Comparison of ENCODE assay signal across 27 mouse cellular contexts in genomic region chr16:12012747-12013146, GRCm38 (mm10). TPM values are rescaled to one million over a fixed set of nuclear protein-coding genes. Genes with fewer than 3 reads are reported as not detected.
DNase-seq lines count a peak whose midpoint lies in the region; ATAC-seq and TF ChIP-seq lines count a peak whose summit lies in the region.
"Had no signal": no experiment of that assay in that cellular context is flagged by ENCODE, and none has a peak within 500 bp of the region (broad histone marks: within the 10 kb centered on the region; RNA-seq: fewer than 3 reads in every experiment).

No protein-coding gene starts in this region.

- H3K4me3 ChIP-seq in heart, adult 2 months, result no peak overlapping the region
- no peak overlapping the region for H3K4me3 ChIP-seq in limb, embryonic 14.5 days (replicated peaks; ENCODE audit: low read length)
- H3K4me3 ChIP-seq in limb, embryonic 10.5 days, result no peak overlapping the region
- no peak overlapping the region for H3K4me3 ChIP-seq in lung, embryonic 16.5 days (ENCODE audit: low read length)
- H3K4me3 ChIP-seq: embryonic facial prominence, embryonic 13.5 days; erythroblast, embryonic 14.5 days; forebrain, embryonic 12.5 days; heart, embryonic 13.5 days; kidney, embryonic 15.5 days; liver, embryonic 12.5 days; myocyte; neural tube, embryonic 13.5 days had no signal

- TF ChIP-seq EP300 in heart, adult 2 months (IDR thresholded peaks at IDR 0.05; ENCODE audit: insufficient read depth, low read depth, low read length), result no peak

- ATAC-seq in limb, embryonic 14.5 days (ENCODE audit: low FRiP score, low read depth), result no peak
- ATAC-seq in lung, embryonic 16.5 days (ENCODE audit: low read depth), result peak; percentile 87
- ATAC-seq: intestine, postnatal 0 days; liver, embryonic 12.5 days; midbrain, embryonic 16.5 days had no signal

- H3K79me2 ChIP-seq in heart, adult 2 months (replicated peaks; ENCODE audit: control insufficient read depth, insufficient read depth, low read length), result no peaks in the 10 kb centered on the region

- 26% methylated on average over 2 of the region's 2 CpGs for WGBS in heart, adult 2 months
- WGBS in limb, embryonic 14.5 days, result 56% methylated on average over 2 of the region's 2 CpGs
- 84% methylated on average over 2 of the region's 2 CpGs for WGBS in limb, embryonic 10.5 days
- whole genome bisulfite sequencing in lung, embryonic 16.5 days, result 41% methylated on average over 2 of the region's 2 CpGs

- no peak overlapping the region for H3K9ac ChIP-seq in heart, adult 2 months (ENCODE audit: low read depth, low read length)
- H3K9ac ChIP-seq in limb, embryonic 14.5 days (ENCODE audit: low read depth, low read length, severe bottlenecking), result no peak overlapping the region
- H3K9ac ChIP-seq in lung, embryonic 16.5 days (ENCODE audit: low read length), result no peak overlapping the region
- H3K9ac ChIP-seq: embryonic facial prominence, embryonic 13.5 days; forebrain, embryonic 12.5 days; heart, embryonic 13.5 days; kidney, embryonic 15.5 days; liver, embryonic 12.5 days; neural tube, embryonic 13.5 days had no signal

- intact Hi-C loops in heart, adult 2 months (cut with DNase I), result no loop called here

- no peak for TF ChIP-seq POLR2A in heart, adult 2 months (IDR thresholded peaks at IDR 0.05; ENCODE audit: insufficient read depth, low read depth, low read length)
- TF ChIP-seq POLR2A in limb, embryonic 14.5 days (IDR thresholded peaks at IDR 0.05; ENCODE audit: borderline replicate concordance, extremely low read depth, insufficient read depth, insufficient read length), result no peak

- TF ChIP-seq CTCF in heart, adult 2 months (IDR thresholded peaks at IDR 0.05), result no peak

- H3K4me1 ChIP-seq in heart, adult 2 months (ENCODE audit: control insufficient read depth, insufficient read depth, low read length), result no peaks in the 10 kb centered on the region; the same call in 1 of the 2 replicates
- no peaks in the 10 kb centered on the region for H3K4me1 ChIP-seq in limb, embryonic 14.5 days (ENCODE audit: control insufficient read depth, insufficient read depth, low read length)
- H3K4me1 ChIP-seq in limb, embryonic 10.5 days, result no peaks in the 10 kb centered on the region
- H3K4me1 ChIP-seq in lung, embryonic 16.5 days (replicated peaks; ENCODE audit: control insufficient read depth, insufficient read depth, low read length), result peaks cover 6% of the 10 kb centered on the region; the same call in 1 of the 2 replicates
- H3K4me1 ChIP-seq: forebrain, embryonic 12.5 days; heart, embryonic 13.5 days; kidney, embryonic 15.5 days; liver, embryonic 12.5 days; neural tube, embryonic 13.5 days had no signal

- no peaks in the 10 kb centered on the region for H3K36me3 ChIP-seq in heart, adult 2 months (ENCODE audit: control insufficient read depth, insufficient read depth, low read length)
- H3K36me3 ChIP-seq in limb, embryonic 14.5 days (ENCODE audit: control insufficient read depth, insufficient read depth, low read length), result no peaks in the 10 kb centered on the region
- no peaks in the 10 kb centered on the region for H3K36me3 ChIP-seq in limb, embryonic 10.5 days
- H3K36me3 ChIP-seq in lung, embryonic 16.5 days (ENCODE audit: control insufficient read depth, insufficient read depth, low read length), result no peaks in the 10 kb centered on the region
- H3K36me3 ChIP-seq: embryonic facial prominence, embryonic 13.5 days; forebrain, embryonic 12.5 days; heart, embryonic 13.5 days; kidney, embryonic 15.5 days; liver, embryonic 12.5 days; neural tube, embryonic 13.5 days had no signal

- no peak overlapping the region for H3K4me2 ChIP-seq in limb, embryonic 14.5 days (replicated peaks; ENCODE audit: low read depth, low read length, severe bottlenecking)
- H3K4me2 ChIP-seq in lung, embryonic 16.5 days (ENCODE audit: low read depth, low read length), result no peak overlapping the region
- H3K4me2 ChIP-seq: embryonic facial prominence, embryonic 13.5 days; forebrain, embryonic 12.5 days; heart, embryonic 13.5 days; kidney, embryonic 15.5 days; liver, embryonic 12.5 days; neural tube, embryonic 13.5 days had no signal

- H3K27ac ChIP-seq in heart, adult 2 months, result no peak overlapping the region; the same call in 1 of the 2 replicates
- H3K27ac ChIP-seq in limb, embryonic 14.5 days (replicated peaks; ENCODE audit: low read depth, low read length), result no peak overlapping the region
- no peak overlapping the region for H3K27ac ChIP-seq in limb, embryonic 10.5 days
- peak overlapping the region; percentile 62 for H3K27ac ChIP-seq in lung, embryonic 16.5 days (ENCODE audit: low read length)
- H3K27ac ChIP-seq: embryonic facial prominence, embryonic 13.5 days; forebrain, embryonic 12.5 days; heart, embryonic 13.5 days; kidney, embryonic 15.5 days; liver, embryonic 12.5 days; neural tube, embryonic 13.5 days had no signal

- peak; percentile 11 to 41 for DNase-seq in heart, adult 18-20 months
- no peak for DNase-seq in heart, adult 2 months
- peak; percentile 13 for DNase-seq in limb, embryonic 14.5 days (ENCODE audit: low spot score)
- no peak for DNase-seq in limb, embryonic 10.5 days (ENCODE audit: low spot score)
- peak; percentile 3 for DNase-seq in skeletal muscle tissue, adult 2 months (ENCODE audit: low read depth, low spot score)
- DNase-seq in thymus, adult 18-20 months, result no peak
- DNase-seq: adrenal gland, postnatal 25 days; cerebellum, adult 8-10 months; cerebellum, postnatal 36 days; embryo, embryonic 11 days; gastrocnemius, postnatal 25 days; left cerebral cortex, postnatal 4 days; retina, postnatal 1 day; right cerebral cortex, postnatal 25 days; thymus, postnatal 25 days had no signal

- H3K27me3 ChIP-seq in heart, adult 2 months (ENCODE audit: control insufficient read depth, insufficient read depth, low read length), result no peaks in the 10 kb centered on the region
- no peaks in the 10 kb centered on the region for H3K27me3 ChIP-seq in limb, embryonic 14.5 days (ENCODE audit: control insufficient read depth, insufficient read depth, low read length)
- H3K27me3 ChIP-seq in limb, embryonic 10.5 days (ENCODE audit: low read depth, poor library complexity, severe bottlenecking), result no peaks in the 10 kb centered on the region
- no peaks in the 10 kb centered on the region for H3K27me3 ChIP-seq in lung, embryonic 16.5 days (ENCODE audit: control insufficient read depth, insufficient read depth, low read depth, low read length)
- H3K27me3 ChIP-seq: embryonic facial prominence, embryonic 13.5 days; forebrain, embryonic 12.5 days; kidney, embryonic 15.5 days; liver, embryonic 12.5 days; neural tube, embryonic 13.5 days had no signal

- no peaks in the 10 kb centered on the region for H3K9me3 ChIP-seq in limb, embryonic 14.5 days (ENCODE audit: control insufficient read depth, low read length)
- no peaks in the 10 kb centered on the region for H3K9me3 ChIP-seq in limb, embryonic 10.5 days (replicated peaks)
- H3K9me3 ChIP-seq in lung, embryonic 16.5 days (ENCODE audit: control insufficient read depth, low read length), result no peaks in the 10 kb centered on the region
- H3K9me3 ChIP-seq: embryonic facial prominence, embryonic 13.5 days; forebrain, embryonic 12.5 days; kidney, embryonic 15.5 days; liver, embryonic 12.5 days; neural tube, embryonic 13.5 days had no signal

RNA-seq across cellular contexts. Expression of gene Shisa9, which starts 28.8 kb away (rescaled TPM):
- under 1 TPM; 0.10 to 0.23 TPM for total RNA-seq in heart, adult 18-20 months (2021)
- not detected for total RNA-seq in heart, adult 2 months (2021)
- polyA plus RNA-seq in heart, adult 2 months (2012; rRNA removed), result 0.09 and 0.25 TPM in 2 replicates
- polyA plus RNA-seq in limb, embryonic 14.5 days (2012; rRNA removed), result 2.4 and 2.9 TPM in 2 replicates
- 1.8 and 2.0 TPM in 2 replicates for polyA plus RNA-seq in limb, embryonic 14.5 days (2014; fragmentation: Nextera tagmentation; extraction: Ambion mirVana)
- 0.05 and 0.11 TPM in 2 replicates for polyA plus RNA-seq in limb, embryonic 10.5 days (2016; fragmentation: Nextera tagmentation; extraction: Ambion mirVana)
- polyA plus RNA-seq in lung, embryonic 16.5 days (2015; fragmentation: Nextera tagmentation; extraction: Ambion mirVana), result 1.7 TPM in 2 replicates
- total RNA-seq: gastrocnemius, postnatal 25 days had no signal
- polyA plus RNA-seq: erythroblast, embryonic 14.5 days; large intestine, adult 2 months; myocyte had no signal

Comparison
In these comparisons a context has a peak if more than half of its experiments do, and no peak if none do; other contexts are left out.
1. DNase-seq: peak in heart, adult 18-20 months (2 of 2), limb, embryonic 14.5 days (single experiment) and skeletal muscle tissue, adult 2 months (single experiment); none in heart, adult 2 months (0 of 2), limb, embryonic 10.5 days (single experiment) and thymus, adult 18-20 months (0 of 2).